Mouse (Mus musculus) spleen, embryonic (tissue): ENCODE data around the gene Olfr786.

Source experiments
- CTCF ChIA-PET: fragments of 350-600 bp; sonication (Branson Sonifier 250); formaldehyde crosslinking; loops from one replicate; lab custom pipeline; 2022; lab: Charles Lee

Olfr786 gene

GRCm38 (mm10) chr10:129427006-129427405 lies at the start of gene Olfr786:
TSS of gene Olfr786 (plus strand) at chr10:129427306.
- CTCF ChIA-PET: no interaction called here

- CTCF ChIA-PET: no interaction called here
These were observed 43.3 kb upstream of the Olfr786 start, which contains the start of gene Olfr784 for GRCm38 (mm10) chr10:129383783-129384182. TSS of gene Olfr784 (plus strand) at chr10:129384083.

- CTCF ChIA-PET: no interaction called here
These were observed 26.2 kb upstream of the Olfr786 start for GRCm38 (mm10) chr10:129400892-129401291.

GRCm38 (mm10) chr10:129405126-129405525 lies 22.0 kb upstream of the Olfr786 start, which contains the start of gene Olfr785:
TSS of gene Olfr785 (plus strand) at chr10:129405426.
- CTCF ChIA-PET: no interaction called here

- CTCF ChIA-PET: no interaction called here
These were observed 34.5 kb downstream of the Olfr786 start, which contains the start of gene Olfr787 for GRCm38 (mm10) chr10:129461562-129461961. TSS of gene Olfr787 (plus strand) at chr10:129461862.

- CTCF ChIA-PET: no interaction called here
These were observed 43.6 kb downstream of the Olfr786 start, which contains the start of gene Olfr788 for GRCm38 (mm10) chr10:129470698-129471097. TSS of gene Olfr788 (plus strand) at chr10:129470998.

- CTCF ChIA-PET: no interaction called here
These were observed 46.1 kb downstream of the Olfr786 start for GRCm38 (mm10) chr10:129473256-129473655.

- CTCF ChIA-PET: no interaction called here
These were observed 46.6 kb downstream of the Olfr786 start for GRCm38 (mm10) chr10:129473723-129474122.

- CTCF ChIA-PET: no interaction called here
These were observed 57.3 kb downstream of the Olfr786 start, which contains the start of gene Olfr789 for GRCm38 (mm10) chr10:129484452-129484851. TSS of gene Olfr789 (plus strand) at chr10:129484752.
